ENCODE assay signal across 12 mouse cellular contexts in genomic region chr6:141495634-141496418, GRCm38 (mm10). TPM values are rescaled to one million over a fixed set of nuclear protein-coding genes. Genes with fewer than 3 reads are reported as not detected.
DNase-seq lines count a peak whose midpoint lies in the region; ATAC-seq lines count a peak whose summit lies in the region.
"Had no signal": no experiment of that assay in that cellular context is flagged by ENCODE, and none has a peak within 500 bp of the region (broad histone marks: within the 10 kb centered on the region; RNA-seq: fewer than 3 reads in every experiment).

No protein-coding gene starts in this region.

- H3K27ac ChIP-seq in forebrain, embryonic 12.5 days, result peak overlapping the region; percentile 75
- no peak overlapping the region for H3K27ac ChIP-seq in limb, embryonic 11.5 days (replicated peaks; ENCODE audit: low read depth, low read length)
- H3K27ac ChIP-seq: embryonic facial prominence, embryonic 13.5 days; liver, embryonic 12.5 days had no signal

- peak; percentile 52 for DNase-seq in right cerebral cortex, postnatal 10 days (ENCODE audit: low spot score in 2 of 2)
- DNase-seq in right cerebral cortex, postnatal 14 days, result no peak
- DNase-seq in limb, embryonic 11.5 days (ENCODE audit: low spot score), result peak; percentile 49
- peak; percentile 7 for DNase-seq in right cerebral cortex, postnatal 4 days
- DNase-seq in gastrocnemius, postnatal 10 days, result no peak
- DNase-seq in spleen, postnatal 10 days (ENCODE audit: low spot score in 2 of 2), result no peak

- WGBS in forebrain, embryonic 12.5 days, result 4% methylated on average over 13 of the region's 13 CpGs
- WGBS in limb, embryonic 11.5 days, result 15% methylated on average over 13 of the region's 13 CpGs

- no peak overlapping the region for H3K4me3 ChIP-seq in forebrain, embryonic 12.5 days (replicated peaks)
- H3K4me3 ChIP-seq in limb, embryonic 11.5 days (ENCODE audit: low read depth, low read length), result no peak overlapping the region
- H3K4me3 ChIP-seq: embryonic facial prominence, embryonic 13.5 days; heart, embryonic 12.5 days; liver, embryonic 12.5 days had no signal

- H3K27me3 ChIP-seq in forebrain, embryonic 12.5 days, result peaks cover 11% of the 10 kb centered on the region
- H3K27me3 ChIP-seq in limb, embryonic 11.5 days (ENCODE audit: control insufficient read depth, insufficient read depth, low read length), result no peaks in the 10 kb centered on the region
- H3K27me3 ChIP-seq: embryonic facial prominence, embryonic 13.5 days; heart, embryonic 12.5 days; liver, embryonic 12.5 days had no signal

- peaks cover 30% of the 10 kb centered on the region for H3K4me1 ChIP-seq in forebrain, embryonic 12.5 days
- H3K4me1 ChIP-seq in limb, embryonic 11.5 days (ENCODE audit: control insufficient read depth, insufficient read depth, low read length), result 0 out of 2 replicates have a peak, but pooled peaks cover 7% of the 10 kb centered on the region
- H3K4me1 ChIP-seq: heart, embryonic 12.5 days; liver, embryonic 12.5 days had no signal

- H3K9ac ChIP-seq in forebrain, embryonic 12.5 days, result no peak overlapping the region
- no peak overlapping the region for H3K9ac ChIP-seq in limb, embryonic 11.5 days (ENCODE audit: low read length)
- H3K9ac ChIP-seq: embryonic facial prominence, embryonic 13.5 days; heart, embryonic 12.5 days; liver, embryonic 12.5 days had no signal

- H3K4me2 ChIP-seq in forebrain, embryonic 12.5 days, result peak overlapping the region; percentile 4; the same call in 1 of the 2 replicates
- no peak overlapping the region for H3K4me2 ChIP-seq in limb, embryonic 11.5 days (ENCODE audit: low read depth, severe bottlenecking)
- H3K4me2 ChIP-seq: embryonic facial prominence, embryonic 13.5 days; heart, embryonic 12.5 days; liver, embryonic 12.5 days had no signal

- peak; percentile 92 for ATAC-seq in forebrain, embryonic 12.5 days (ENCODE audit: low FRiP score)
- peak; percentile 67 for ATAC-seq in limb, embryonic 11.5 days (ENCODE audit: insufficient number of reproducible peaks, low FRiP score, low TSS enrichment, low read depth)
- no peak for ATAC-seq in CD4-positive, CD25-positive, alpha-beta regulatory T cell, adult 4 months
- ATAC-seq: liver, embryonic 12.5 days had no signal

- H3K36me3 ChIP-seq in forebrain, embryonic 12.5 days (replicated peaks), result no peaks in the 10 kb centered on the region
- no peaks in the 10 kb centered on the region; the same call in 1 of the 2 replicates for H3K36me3 ChIP-seq in limb, embryonic 11.5 days (ENCODE audit: control insufficient read depth, insufficient read depth, low read length)
- H3K36me3 ChIP-seq: liver, embryonic 12.5 days had no signal

- no peaks in the 10 kb centered on the region for H3K9me3 ChIP-seq in forebrain, embryonic 12.5 days
- H3K9me3 ChIP-seq in limb, embryonic 11.5 days (ENCODE audit: control insufficient read depth, low read length), result no peaks in the 10 kb centered on the region
- H3K9me3 ChIP-seq: embryonic facial prominence, embryonic 13.5 days; heart, embryonic 12.5 days; liver, embryonic 12.5 days had no signal

RNA-seq across cellular contexts. Expression of gene Slco1c1, which starts 28.3 kb away (rescaled TPM):
- 1.0 and 1.3 TPM in 2 replicates for polyA plus RNA-seq in forebrain, embryonic 12.5 days (2016; fragmentation: Nextera tagmentation; extraction: Ambion mirVana)
- polyA plus RNA-seq in limb, embryonic 11.5 days (2014; fragmentation: Nextera tagmentation; extraction: Ambion mirVana), result 0.07 and 0.13 TPM in 2 replicates
- under 1 TPM; 0.09 to 0.36 TPM for total RNA-seq in gastrocnemius, postnatal 10 days (2021)
- polyA plus RNA-seq in CD4-positive, CD25-positive, alpha-beta regulatory T cell, adult 4 months (2017; shearing (Covaris generic)), result not detected
- total RNA-seq: neutrophil, adult 5-6 weeks had no signal
- polyA plus RNA-seq: liver, embryonic 12.5 days had no signal

Comparison
In these comparisons a context has a peak if more than half of its experiments do, and no peak if none do; other contexts are left out.
1. DNase-seq: peak in right cerebral cortex, postnatal 10 days (2 of 2), limb, embryonic 11.5 days (single experiment) and right cerebral cortex, postnatal 4 days (single experiment); none in right cerebral cortex, postnatal 14 days (single experiment), gastrocnemius, postnatal 10 days (single experiment) and spleen, postnatal 10 days (0 of 2).